Mouse (Mus musculus) kidney, postnatal 0 days (tissue): ENCODE results near the gene Ino80b. TPM values are rescaled to one million over a fixed set of nuclear protein-coding genes. Genes with fewer than 3 reads are reported as not detected.

Source experiments
- ATAC-seq: fragments of 200-750 bp; cut with Nextera tagmentation; replicated peaks from 2 replicates; pipeline ENCODE4 v1.8.0; 2017; ENCODE audit warnings: low read depth, moderate number of reproducible peaks, moderate TSS enrichment, moderate library complexity; ENCODE audit not compliant: low FRiP score
- DNase-seq: peaks from one replicate; pipeline ENCODE4 v3.0.0-alpha.2; 2016; ENCODE audit warnings: low spot score
- H3K27ac ChIP-seq: fragments of 300-500 bp; sonication (generic); 2 replicates; pipeline ENCODE4 v1.5.1; 2014; ENCODE audit warnings: mild to moderate bottlenecking
- H3K27me3 ChIP-seq: fragments of 300-500 bp; sonication (generic); 2 replicates; pipeline ENCODE4 v1.6.1; 2014; ENCODE audit warnings: low read length, mixed read lengths; ENCODE audit not compliant: insufficient read depth
- H3K36me3 ChIP-seq: fragments of 300-500 bp; sonication (generic); 2 replicates; pipeline ENCODE4 v1.6.1; 2014; ENCODE audit warnings: low read length, mixed read lengths; ENCODE audit not compliant: insufficient read depth
- H3K4me1 ChIP-seq: fragments of 300-500 bp; sonication (generic); replicated peaks from 2 replicates; pipeline ENCODE4 v1.6.1; 2014; ENCODE audit warnings: antibody characterized with exemption, low read length, mixed read lengths; ENCODE audit not compliant: insufficient read depth
- H3K4me2 ChIP-seq: fragments of 300-500 bp; sonication (generic); 2 replicates; pipeline ENCODE4 v1.6.1; 2014; ENCODE audit warnings: mild to moderate bottlenecking, low read length, moderate library complexity, mixed read lengths
- H3K4me3 ChIP-seq: fragments of 300-500 bp; sonication (generic); replicated peaks from 2 replicates; pipeline ENCODE4 v1.5.1; 2014; ENCODE audit warnings: low read depth, low read length
- H3K9ac ChIP-seq: fragments of 300-500 bp; sonication (generic); 2 replicates; pipeline ENCODE4 v1.6.1; 2014; ENCODE audit warnings: low read depth, low read length
- H3K9me3 ChIP-seq: fragments of 300-500 bp; sonication (generic); replicated peaks from 2 replicates; pipeline ENCODE4 v1.6.1; 2016; ENCODE audit warnings: low read length, inconsistent platforms, mixed read lengths
- CTCF ChIP-seq: IDR thresholded peaks from 2 replicates; pipeline ENCODE4 v1.5.1; 2016; ENCODE audit warnings: antibody characterized with exemption, low read depth, mild to moderate bottlenecking, moderate library complexity
- WGBS: fragments of 180-500 bp; shearing (Covaris S2); extraction: QIAGEN DNeasy Blood & Tissue Kit; methylation state at CpG from one replicate; pipeline ENCODE4 v1.1.7; 2014; 5-methylcytosine and 5-hydroxymethylcytosine counted together
- microRNA counts: library from miRNA; unstranded; fragments of <30 nt; microRNA quantifications from one replicate; lab custom pipeline; 2015
- microRNA-seq: library from miRNA; unstranded; fragments of <30 nt; microRNA quantifications from one replicate; pipeline ENCODE4, GENCODE M21; 2016
- polyA plus RNA-seq: library from polyadenylated mRNA; unstranded; fragments of >200 nt; fragmentation: Nextera tagmentation; extraction: Ambion mirVana; gene quantifications from 2 replicates; pipeline ENCODE4 v1.2.1, GENCODE M21; 2015

Gene Ino80b
- polyA plus RNA-seq, 1 experiment from 2014 or later, result 16.2 TPM

DNA sequence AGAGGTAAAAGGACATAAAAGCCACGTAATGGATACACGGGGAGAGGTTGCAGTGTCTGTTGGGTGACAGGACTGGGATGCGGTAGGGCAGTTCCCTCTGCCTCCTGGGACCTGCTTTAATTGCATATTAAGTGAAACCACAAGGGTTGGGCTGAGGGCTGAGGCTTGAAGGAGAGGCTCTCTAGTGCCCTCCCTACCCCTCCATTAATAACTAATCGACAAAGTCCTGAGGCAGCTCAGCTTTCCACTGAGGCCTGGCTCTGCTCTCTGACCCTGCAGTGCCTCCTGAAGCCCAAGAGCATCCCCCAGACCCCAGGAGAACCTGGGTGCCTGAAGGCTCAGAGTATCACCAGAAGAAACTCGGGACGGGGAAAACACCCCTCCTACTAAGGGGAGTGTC is 40.8 kb downstream of the Ino80b start:
- peak; percentile 39 for DNase-seq
- no peak overlapping the region for H3K9ac ChIP-seq
- H3K27me3 ChIP-seq, result peaks cover 20% of the 10 kb centered on the region; the same call in 1 of the 2 replicates
- H3K27ac ChIP-seq, result no peak overlapping the region
- ATAC-seq, result no peak
- H3K36me3 ChIP-seq, result peaks cover 4% of the 10 kb centered on the region; the same call in 1 of the 2 replicates
- peak overlapping the region; percentile 18; the same call in 1 of the 2 replicates for H3K4me2 ChIP-seq
- H3K4me1 ChIP-seq, result peaks cover 11% of the 10 kb centered on the region
- TF ChIP-seq CTCF, result no peak
- H3K4me3 ChIP-seq, result no peak overlapping the region
- no peaks in the 10 kb centered on the region for H3K9me3 ChIP-seq
- 15% methylated on average over 6 of the region's 6 CpGs for whole genome bisulfite sequencing

DNA sequence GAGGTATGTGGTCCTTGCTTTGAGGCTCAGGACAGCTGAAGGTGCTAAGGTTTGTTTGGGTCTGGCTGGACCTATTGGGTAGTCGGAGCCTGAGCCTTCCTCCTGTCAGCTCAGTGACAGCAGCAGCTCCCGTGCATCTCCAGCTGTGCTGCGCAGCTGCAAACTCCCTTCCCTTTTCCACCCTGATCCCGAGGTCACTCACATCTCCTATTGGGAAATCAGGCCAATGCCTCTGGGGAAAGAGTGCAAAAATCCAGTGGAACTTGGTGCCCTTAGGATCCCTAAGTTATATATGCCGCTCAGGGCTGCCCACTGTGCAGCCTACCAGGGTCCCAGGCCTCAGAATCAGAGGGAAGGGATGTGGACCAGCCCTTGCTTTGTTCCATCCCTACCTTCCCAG is 41.7 kb downstream of the Ino80b start:
- WGBS, result 32% methylated on average over 5 of the region's 5 CpGs
- Histone ChIP-seq H3K9me3 (no peaks in the 10 kb centered on the region), H3K4me1 (peaks cover 15% of the 10 kb centered on the region), H3K27ac (no peak overlapping the region), H3K36me3 (peaks cover 4% of the 10 kb centered on the region; the same call in 1 of the 2 replicates), H3K9ac (no peak overlapping the region), H3K4me2 (no peak overlapping the region), H3K4me3 (no peak overlapping the region), H3K27me3 (peaks cover 14% of the 10 kb centered on the region; the same call in 1 of the 2 replicates)
- TF ChIP-seq CTCF, result no peak
- ATAC-seq (no peak), DNase-seq (no peak)

DNA sequence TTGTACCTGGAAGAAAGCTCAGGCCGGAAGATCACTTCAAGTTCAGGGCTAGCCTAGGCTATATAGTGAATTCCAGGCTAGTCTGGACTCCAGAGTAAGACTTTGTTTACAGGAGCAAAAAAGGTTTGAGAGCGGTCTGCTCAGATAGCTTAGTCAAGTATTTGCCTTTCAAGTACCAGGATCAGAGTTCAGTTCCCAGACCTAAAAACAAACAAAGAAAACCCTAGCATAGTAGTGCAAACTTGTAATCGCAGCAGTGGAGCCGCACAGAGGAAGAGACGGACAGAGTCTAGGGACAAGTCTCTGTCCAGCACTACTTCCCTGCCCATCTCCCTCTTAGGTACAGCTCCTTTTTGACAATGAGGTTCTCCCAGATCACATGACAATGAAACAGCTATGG is 45.0 kb downstream of the Ino80b start:
- Histone ChIP-seq H3K36me3 (peaks cover 4% of the 10 kb centered on the region; the same call in 1 of the 2 replicates), H3K27ac (no peak overlapping the region), H3K9ac (no peak overlapping the region), H3K27me3 (no peaks in the 10 kb centered on the region), H3K4me3 (no peak overlapping the region), H3K4me2 (no peak overlapping the region), H3K4me1 (0 out of 2 replicates have a peak, but pooled peaks cover 4% of the 10 kb centered on the region), H3K9me3 (no peaks in the 10 kb centered on the region)
- DNase-seq, result no peak
- no peak for TF ChIP-seq CTCF
- 94% methylated on average over 5 of the region's 5 CpGs for WGBS
- no peak for ATAC-seq

DNA sequence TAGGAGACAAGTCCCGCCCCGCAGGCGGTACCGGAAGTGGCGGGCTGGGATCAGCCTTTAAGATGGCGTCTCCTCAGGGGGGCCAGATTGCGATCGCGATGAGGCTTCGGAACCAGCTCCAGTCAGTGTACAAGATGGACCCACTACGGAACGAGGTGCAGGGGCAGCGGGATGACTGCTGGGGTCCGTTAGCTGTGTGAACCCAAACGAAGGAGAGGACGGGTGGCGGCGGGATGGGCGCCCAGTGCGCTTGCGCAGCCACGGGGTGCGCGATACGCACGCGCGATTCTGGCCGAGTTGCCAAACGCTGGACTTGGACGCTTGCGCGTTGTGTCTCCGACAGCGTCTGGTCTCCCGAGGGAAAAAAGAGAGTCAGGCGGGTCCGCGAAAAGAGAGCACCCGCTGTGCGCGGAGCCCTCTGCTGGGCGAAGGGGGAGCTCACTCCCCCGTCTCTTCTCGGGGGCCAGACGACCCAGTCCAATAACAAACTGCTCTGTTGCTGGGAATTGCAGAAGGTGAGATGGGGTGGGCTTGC is 46.8 kb downstream of the Ino80b start:
- Histone ChIP-seq H3K36me3 (peaks cover 4% of the 10 kb centered on the region; the same call in 1 of the 2 replicates), H3K4me2 (peak overlapping the region; percentile 98)

DNA sequence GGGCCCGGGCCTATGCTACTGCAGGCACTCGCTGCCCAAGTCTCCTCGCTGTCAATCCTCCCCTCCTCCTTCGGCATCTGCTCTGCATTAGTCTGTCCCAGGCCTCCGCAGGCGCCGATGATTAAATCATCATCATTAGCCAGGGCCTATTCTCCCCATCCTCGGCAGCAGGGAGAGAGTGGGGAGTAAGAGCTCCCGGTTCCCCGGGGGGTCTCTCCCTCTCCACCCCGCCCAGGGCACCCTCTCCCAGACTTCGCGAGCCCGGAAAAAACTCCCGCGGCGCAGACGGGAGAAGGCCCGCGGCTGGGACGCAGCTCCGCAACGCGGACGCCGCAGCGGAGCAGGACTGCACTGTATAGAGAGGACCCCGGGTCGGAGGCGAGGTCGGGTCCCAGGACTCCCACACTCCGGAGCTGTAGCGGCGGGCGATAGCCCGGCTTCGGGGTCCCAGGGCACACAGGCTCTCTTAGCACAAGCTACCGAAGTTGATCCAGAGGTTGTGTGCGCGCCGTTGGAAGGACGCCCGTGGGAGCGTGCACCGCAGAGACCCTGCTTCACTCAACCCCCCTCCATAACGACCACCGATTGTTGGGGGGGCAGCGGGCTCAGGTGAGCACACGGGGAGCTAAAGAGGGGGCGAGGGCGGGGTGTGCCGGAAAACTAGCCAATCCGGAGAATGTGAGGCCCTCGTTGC is 47.5 kb downstream of the Ino80b start, which contains the start of gene Pcgf1:
Gene Pcgf1 (plus strand): TSS at position 240 of the 694 bp plus-strand sequence.
- ATAC-seq, result peak; percentile 53
- under 1% methylated on average over 54 of the region's 54 CpGs for WGBS
- peak within 1 kb of the TSS; percentile 66 for H3K4me3 ChIP-seq

More for the DNA sequence above, 46.8 kb downstream of the Ino80b start:
- H3K27ac ChIP-seq, result peak overlapping the region; percentile 87
- H3K9me3 ChIP-seq, result no peaks in the 10 kb centered on the region
- H3K4me1 ChIP-seq, result 0 out of 2 replicates have a peak, but pooled peaks cover 4% of the 10 kb centered on the region
- peak overlapping the region; percentile 66 for H3K4me3 ChIP-seq
- peak overlapping the region; percentile 76 for H3K9ac ChIP-seq
- TF ChIP-seq CTCF, result peak; percentile 72
- under 1% methylated on average over 46 of the region's 46 CpGs for WGBS
- peak; percentile 96 for DNase-seq
- H3K27me3 ChIP-seq, result peaks cover 12% of the 10 kb centered on the region; the same call in 1 of the 2 replicates
- peak; percentile 91 for ATAC-seq

DNA sequence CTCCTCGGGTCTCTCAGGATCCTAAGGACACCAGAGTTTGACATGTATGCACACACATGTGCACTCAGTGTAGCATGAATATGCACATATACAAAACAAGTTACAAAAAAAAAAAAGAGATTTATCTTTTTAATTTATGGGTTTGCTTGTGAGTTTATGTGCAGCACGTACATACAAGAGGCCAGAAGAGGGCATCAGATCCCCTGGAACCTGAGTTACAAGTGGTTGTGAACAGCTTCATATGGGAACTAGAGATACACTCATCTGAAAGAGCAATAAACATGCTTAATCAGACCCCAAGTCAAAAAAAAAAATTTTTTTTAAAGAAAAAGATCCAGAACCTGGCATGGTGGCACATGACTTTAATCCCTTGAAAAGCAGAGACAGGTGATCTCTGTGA is 50.3 kb downstream of the Ino80b start:
- peak; percentile 40 for DNase-seq
- TF ChIP-seq CTCF, result peak; percentile 65

More for the DNA sequence above, 47.5 kb downstream of the Ino80b start, which contains the start of gene Pcgf1:
- 0 out of 2 replicates have a peak, but pooled peaks cover 4% of the 10 kb centered on the region for H3K4me1 ChIP-seq
- peak; percentile 39 for DNase-seq
- peaks cover 13% of the 10 kb centered on the region; the same call in 1 of the 2 replicates for H3K27me3 ChIP-seq
- H3K4me2 ChIP-seq, result peak within 1 kb of the TSS; percentile 98
- H3K36me3 ChIP-seq, result peaks cover 4% of the 10 kb centered on the region; the same call in 1 of the 2 replicates
- TF ChIP-seq CTCF, result no peak
- H3K9me3 ChIP-seq, result no peaks in the 10 kb centered on the region
- H3K9ac ChIP-seq, result peak within 1 kb of the TSS; percentile 76
- H3K27ac ChIP-seq, result peak within 1 kb of the TSS; percentile 87

More for the DNA sequence above, 50.3 kb downstream of the Ino80b start:
- H3K4me1 ChIP-seq, result peaks cover 4% of the 10 kb centered on the region; the same call in 1 of the 2 replicates
- H3K9me3 ChIP-seq, result no peaks in the 10 kb centered on the region
- H3K36me3 ChIP-seq, result no peaks in the 10 kb centered on the region
- no peak for ATAC-seq
- no peak overlapping the region for H3K27ac ChIP-seq
- 18% methylated on average over 2 of the region's 2 CpGs for WGBS
- H3K27me3 ChIP-seq, result peaks cover 37% of the 10 kb centered on the region
- H3K4me3 ChIP-seq, result no peak overlapping the region
- H3K4me2 ChIP-seq, result no peak overlapping the region
- no peak overlapping the region for H3K9ac ChIP-seq

MicroRNA genes within 50 kb of the gene (microRNA counts, 519-probe panel; counts per million panel counts)
- microRNA mmu-miR-3470a+mmu-miR-3470b (lab: Ali Mortazavi, UCI), result 330 counts per million, percentile 68 among the panel's probes with 10 or more counts

Small RNAs within 50 kb of the gene (microRNA-seq; reads per million reads assigned to microRNA genes)
- gene Mir3470a, result not detected

Other genes starting within 250 kb of the Ino80b start
- 0.41 and 0.50 TPM in 2 replicates for gene Sema4f, start 185.7 kb downstream of the Ino80b start, polyA plus RNA-seq
- 0.32 and 0.34 TPM in 2 replicates for gene M1ap, start 178.5 kb downstream of the Ino80b start, polyA plus RNA-seq
- gene Dok1, start 92.0 kb downstream of the Ino80b start, polyA plus RNA-seq, result 13.7 and 15.2 TPM in 2 replicates
- 13.4 and 16.1 TPM in 2 replicates for gene Loxl3, start 91.3 kb downstream of the Ino80b start, polyA plus RNA-seq
- gene Aup1, start 70.9 kb downstream of the Ino80b start, polyA plus RNA-seq, result 194 and 210 TPM in 2 replicates
- gene Htra2, start 70.2 kb downstream of the Ino80b start, polyA plus RNA-seq, result 68.5 and 70.4 TPM in 2 replicates
- gene Dqx1, start 67.6 kb downstream of the Ino80b start, polyA plus RNA-seq, result 5.8 and 7.0 TPM in 2 replicates
- gene Tlx2, start 55.1 kb downstream of the Ino80b start, polyA plus RNA-seq, result 0.12 TPM in 1 of 2 replicates, not detected in the other
- 28.0 and 29.7 TPM in 2 replicates for gene Pcgf1, start 47.6 kb downstream of the Ino80b start, polyA plus RNA-seq
- gene Lbx2, start 39.1 kb downstream of the Ino80b start, polyA plus RNA-seq, result 3.1 and 4.8 TPM in 2 replicates
- gene Ccdc142, start 23.8 kb downstream of the Ino80b start, polyA plus RNA-seq, result 2.0 and 2.7 TPM in 2 replicates
- gene Gm42688, start 23.8 kb downstream of the Ino80b start, polyA plus RNA-seq, result 2.7 and 2.9 TPM in 2 replicates
- 165 and 166 TPM in 2 replicates for gene Mrpl53, start 16.4 kb downstream of the Ino80b start, polyA plus RNA-seq
- gene Mogs, start 9.9 kb downstream of the Ino80b start, polyA plus RNA-seq, result 33.9 and 37.6 TPM in 2 replicates
- 108 and 115 TPM in 2 replicates for gene Wbp1, start 3.9 kb downstream of the Ino80b start, polyA plus RNA-seq
- 38.5 and 40.3 TPM in 2 replicates for gene Rtkn, start 10.0 kb upstream of the Ino80b start, polyA plus RNA-seq
- 3.5 and 4.2 TPM in 2 replicates for gene Wdr54, start 31.0 kb upstream of the Ino80b start, polyA plus RNA-seq
- 1.3 and 1.6 TPM in 2 replicates for gene 1700003E16Rik, start 31.0 kb upstream of the Ino80b start, polyA plus RNA-seq
- 62.2 and 68.2 TPM in 2 replicates for gene Dctn1, start 40.5 kb upstream of the Ino80b start, polyA plus RNA-seq
- gene Slc4a5, start 94.4 kb upstream of the Ino80b start, polyA plus RNA-seq, result 0.69 and 0.86 TPM in 2 replicates
- gene Mthfd2, start 200.5 kb upstream of the Ino80b start, polyA plus RNA-seq, result 21.6 and 25.8 TPM in 2 replicates
- gene Mob1a, start 200.6 kb upstream of the Ino80b start, polyA plus RNA-seq, result 46.8 and 50.6 TPM in 2 replicates
- gene Bola3, start 223.7 kb upstream of the Ino80b start, polyA plus RNA-seq, result 231 and 242 TPM in 2 replicates